Mouse (Mus musculus) neural tube, embryonic 14.5 days (tissue): ENCODE data around the gene Pi4k2b. TPM values are rescaled to one million over a fixed set of nuclear protein-coding genes. Genes with fewer than 3 reads are reported as not detected.

Experiments
- ATAC-seq: fragments of 200-750 bp; cut with Nextera tagmentation; 2 replicates; pipeline ENCODE4 v1.8.0; 2017; ENCODE audit warnings: low read depth, mild to moderate bottlenecking, moderate TSS enrichment, moderate library complexity
- H3K27ac ChIP-seq: fragments of 300-500 bp; sonication (generic); 2 replicates; pipeline ENCODE4 v1.5.1; 2014; ENCODE audit warnings: low read depth, mild to moderate bottlenecking, control low read depth, low read length, moderate library complexity, mixed read lengths
- H3K27me3 ChIP-seq: fragments of 300-500 bp; sonication (generic); 2 replicates; pipeline ENCODE4 v1.6.1; 2014; ENCODE audit warnings: low read length; ENCODE audit not compliant: control insufficient read depth, insufficient read depth
- H3K36me3 ChIP-seq: fragments of 300-500 bp; sonication (generic); 2 replicates; pipeline ENCODE4 v1.6.1; 2014; ENCODE audit warnings: low read length, mixed read lengths; ENCODE audit not compliant: control insufficient read depth, insufficient read depth
- H3K4me1 ChIP-seq: fragments of 300-500 bp; sonication (generic); 2 replicates; pipeline ENCODE4 v1.6.1; 2014; ENCODE audit warnings: low read length; ENCODE audit not compliant: control insufficient read depth, insufficient read depth
- H3K4me2 ChIP-seq: fragments of 300-500 bp; sonication (generic); 2 replicates; pipeline ENCODE4 v1.6.1; 2014; ENCODE audit warnings: mild to moderate bottlenecking, low read depth, low read length, control low read depth
- H3K4me3 ChIP-seq: fragments of 300-500 bp; sonication (generic); 2 replicates; pipeline ENCODE4 v1.5.1; 2014; ENCODE audit warnings: low read depth, low read length, control low read depth, mixed read lengths
- H3K9ac ChIP-seq: fragments of 300-500 bp; sonication (generic); replicated peaks from 2 replicates; pipeline ENCODE4 v1.6.1; 2014; ENCODE audit warnings: low read depth, mild to moderate bottlenecking, control low read depth, low read length, mixed read lengths
- H3K9me3 ChIP-seq: fragments of 300-500 bp; sonication (generic); 2 replicates; pipeline ENCODE4 v1.6.1; 2016; ENCODE audit warnings: low read length; ENCODE audit not compliant: control insufficient read depth
- WGBS: fragments of 180-500 bp; shearing (Covaris S2); extraction: QIAGEN DNeasy Blood & Tissue Kit; methylation state at CpG from one replicate; pipeline ENCODE4 v1.1.7; 2014; 5-methylcytosine and 5-hydroxymethylcytosine counted together
- polyA plus RNA-seq: library from polyadenylated mRNA; unstranded; fragments of >200 nt; fragmentation: Nextera tagmentation; extraction: Ambion mirVana; gene quantifications from 2 replicates; pipeline ENCODE4 v1.2.1, GENCODE M21; 2014

The Pi4k2b gene
- polyA plus RNA-seq, 1 experiment from 2014 or later, result 4.6 TPM

DNA sequence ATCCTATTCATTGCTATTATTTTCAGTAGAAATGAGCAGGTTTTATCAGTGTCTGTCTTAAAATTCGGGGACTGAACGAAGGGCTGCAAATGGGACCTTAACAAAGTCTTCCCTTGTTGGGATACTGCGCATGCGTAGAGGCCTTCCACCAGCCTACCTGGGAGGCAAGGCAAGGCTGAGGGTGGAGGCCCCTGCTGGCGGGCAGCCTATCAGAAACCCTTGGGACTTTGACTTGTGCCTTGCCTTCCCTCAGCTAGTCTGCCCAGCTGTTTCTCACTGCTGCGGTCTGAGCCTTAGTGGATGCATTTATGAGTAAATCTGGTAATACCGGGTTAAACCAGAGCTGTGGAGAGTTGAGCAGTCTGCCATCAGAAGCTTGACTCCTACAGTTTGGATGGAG lies 71.9 kb downstream of the Pi4k2b start:
- WGBS, result 91% methylated on average over 7 of the region's 7 CpGs
- Histone ChIP-seq H3K27me3 (no peaks in the 10 kb centered on the region), H3K27ac (no peak overlapping the region), H3K9me3 (no peaks in the 10 kb centered on the region), H3K36me3 (no peaks in the 10 kb centered on the region), H3K9ac (no peak overlapping the region), H3K4me1 (no peaks in the 10 kb centered on the region), H3K4me2 (no peak overlapping the region), H3K4me3 (no peak overlapping the region)
- no peak for ATAC-seq

DNA sequence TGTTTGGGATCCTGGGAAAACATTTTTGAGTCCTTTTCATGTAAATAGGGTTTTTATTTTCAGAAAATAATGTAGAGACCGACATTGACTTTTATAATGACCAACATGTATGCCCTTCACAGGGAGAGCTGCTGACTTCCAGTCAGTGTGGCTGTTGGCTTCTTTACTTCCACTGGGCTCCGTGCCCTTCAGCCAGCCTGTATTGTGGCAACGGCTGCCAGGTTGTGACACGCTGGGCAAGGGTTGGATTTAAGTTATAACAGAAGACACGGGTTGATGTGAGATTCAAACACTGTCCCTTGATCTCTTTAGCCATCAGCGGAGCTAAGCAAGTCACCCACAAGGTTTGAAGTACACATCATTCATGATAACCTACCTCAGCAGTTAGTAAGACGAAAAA lies 77.3 kb downstream of the Pi4k2b start:
- Histone ChIP-seq H3K36me3 (0 out of 2 replicates have a peak, but pooled peaks cover 6% of the 10 kb centered on the region), H3K9me3 (no peaks in the 10 kb centered on the region), H3K27ac (no peak overlapping the region), H3K4me2 (no peak overlapping the region), H3K4me1 (no peaks in the 10 kb centered on the region), H3K4me3 (no peak overlapping the region), H3K9ac (no peak overlapping the region), H3K27me3 (no peaks in the 10 kb centered on the region)
- no peak for ATAC-seq
- 93% methylated on average over 7 of the region's 7 CpGs for WGBS

Other genes starting within 250 kb of the Pi4k2b start
- 6.3 and 8.6 TPM in 2 replicates for gene Lgi2, start 175.1 kb upstream of the Pi4k2b start, polyA plus RNA-seq
- 7.4 and 8.3 TPM in 2 replicates for gene Sepsecs, start 71.9 kb upstream of the Pi4k2b start, polyA plus RNA-seq
- gene Zcchc4, start 33.8 kb downstream of the Pi4k2b start, polyA plus RNA-seq, result 11.7 and 12.6 TPM in 2 replicates
- 115 and 133 TPM in 2 replicates for gene Anapc4, start 92.4 kb downstream of the Pi4k2b start, polyA plus RNA-seq